10 mouse cellular contexts compared by ENCODE assay signal in genomic region chr11:72343904-72344303, GRCm38 (mm10). TPM values are rescaled to one million over a fixed set of nuclear protein-coding genes. Genes with fewer than 3 reads are reported as not detected.
DNase-seq lines count a peak whose midpoint lies in the region; ATAC-seq and TF ChIP-seq lines count a peak whose summit lies in the region.
"Had no signal": no experiment of that assay in that cellular context is flagged by ENCODE, and none has a peak within 500 bp of the region (broad histone marks: within the 10 kb centered on the region; RNA-seq: fewer than 3 reads in every experiment).

No protein-coding gene starts in this region.

- no peaks in the 10 kb centered on the region for H3K4me1 ChIP-seq in forebrain, postnatal 0 days (ENCODE audit: insufficient read depth)
- 0 out of 2 replicates have a peak, but pooled peaks cover 3% of the 10 kb centered on the region for H3K4me1 ChIP-seq in forebrain, embryonic 13.5 days
- 0 out of 2 replicates have a peak, but pooled peaks cover 2% of the 10 kb centered on the region for H3K4me1 ChIP-seq in cortical plate, adult 2 months (ENCODE audit: control insufficient read depth, insufficient read depth, low read length)

- H3K27ac ChIP-seq in forebrain, postnatal 0 days (ENCODE audit: low read depth, low read length), result no peak overlapping the region
- H3K27ac ChIP-seq in forebrain, embryonic 13.5 days, result no peak overlapping the region
- H3K27ac ChIP-seq in cortical plate, adult 2 months (ENCODE audit: insufficient read depth, low read length), result no peak overlapping the region

- no peak for TF ChIP-seq POLR2A in cortical plate, adult 2 months (IDR thresholded peaks at IDR 0.05; ENCODE audit: extremely low read depth, insufficient read depth, low read length)

- peak; percentile 65 for TF ChIP-seq CTCF in forebrain, postnatal 0 days (IDR thresholded peaks at IDR 0.05; ENCODE audit: low read depth)
- TF ChIP-seq CTCF in cortical plate, adult 2 months (IDR thresholded peaks at IDR 0.05; ENCODE audit: extremely low read depth, insufficient read depth, low read length), result peak; percentile 62

- H3K27me3 ChIP-seq in forebrain, postnatal 0 days (ENCODE audit: insufficient read depth, low read length), result no peaks in the 10 kb centered on the region
- H3K27me3 ChIP-seq in forebrain, embryonic 13.5 days, result no peaks in the 10 kb centered on the region

- no peaks in the 10 kb centered on the region for H3K36me3 ChIP-seq in forebrain, postnatal 0 days (ENCODE audit: insufficient read depth)
- no peaks in the 10 kb centered on the region for H3K36me3 ChIP-seq in forebrain, embryonic 13.5 days (ENCODE audit: poor library complexity, severe bottlenecking)

- peak; percentile 38; the same call in 1 of the 2 replicates for ATAC-seq in forebrain, postnatal 0 days
- ATAC-seq in forebrain, embryonic 13.5 days, result no peak

- H3K9me3 ChIP-seq in forebrain, postnatal 0 days (ENCODE audit: low read length), result no peaks in the 10 kb centered on the region
- H3K9me3 ChIP-seq in forebrain, embryonic 13.5 days (replicated peaks), result no peaks in the 10 kb centered on the region

- H3K4me2 ChIP-seq in forebrain, postnatal 0 days (ENCODE audit: low read depth), result no peak overlapping the region
- no peak overlapping the region for H3K4me2 ChIP-seq in forebrain, embryonic 13.5 days

- H3K9ac ChIP-seq in forebrain, postnatal 0 days, result no peak overlapping the region
- no peak overlapping the region for H3K9ac ChIP-seq in forebrain, embryonic 13.5 days

- peak; percentile 66 for DNase-seq in forebrain, postnatal 0 days
- DNase-seq in spleen, postnatal 10 days (ENCODE audit: low spot score in 2 of 2), result peak; percentile 18 to 74
- no peak for DNase-seq in spleen, adult 12 weeks (ENCODE audit: low spot score)
- DNase-seq in hindlimb bud, embryonic 11.5 days (ENCODE audit: extremely low spot score, low read depth, low spot score), result peak; percentile 20
- DNase-seq in lung, postnatal 14 days, result peak; percentile 74
- peak; percentile 58 for DNase-seq in thymus, postnatal 14 days

- WGBS in forebrain, postnatal 0 days, result 28% methylated on average over 8 of the region's 8 CpGs
- WGBS in forebrain, embryonic 13.5 days, result 29% methylated on average over 8 of the region's 8 CpGs

- no peak overlapping the region for H3K4me3 ChIP-seq in forebrain, postnatal 0 days (ENCODE audit: low read depth, low read length)
- no peak overlapping the region for H3K4me3 ChIP-seq in forebrain, embryonic 13.5 days
- no peak overlapping the region for H3K4me3 ChIP-seq in cortical plate, adult 2 months (ENCODE audit: insufficient read depth, low read length)

RNA-seq across cellular contexts. Expression of gene Tekt1, which starts 18.3 kb away (rescaled TPM):
- total RNA-seq in forebrain, postnatal 0 days (2014; rRNA removed), result 10.5 and 13.1 TPM in 2 replicates
- 8.6 and 12.4 TPM in 2 replicates for polyA plus RNA-seq in forebrain, postnatal 0 days (2015; fragmentation: Nextera tagmentation; extraction: Ambion mirVana)
- polyA plus RNA-seq in forebrain, embryonic 13.5 days (2015; fragmentation: Nextera tagmentation; extraction: Ambion mirVana), result 6.4 and 9.1 TPM in 2 replicates
- 0.95 and 1.8 TPM in 2 replicates for polyA plus RNA-seq in cortical plate, adult 2 months (2012; rRNA removed)

RNA-seq across cellular contexts. Expression of gene Fbxo39, which starts 29.7 kb away (rescaled TPM):
- total RNA-seq in forebrain, postnatal 0 days (2014; rRNA removed), result not detected in 2 replicates
- not detected in 2 replicates for polyA plus RNA-seq in forebrain, postnatal 0 days (2015; fragmentation: Nextera tagmentation; extraction: Ambion mirVana)
- not detected in 2 replicates for polyA plus RNA-seq in forebrain, embryonic 13.5 days (2015; fragmentation: Nextera tagmentation; extraction: Ambion mirVana)
- polyA plus RNA-seq in cortical plate, adult 2 months (2012; rRNA removed), result not detected in 2 replicates
- total RNA-seq: left cerebral cortex, postnatal 36 days had no signal
- polyA plus RNA-seq: stomach, embryonic 14.5 days had no signal

RNA-seq across cellular contexts. Expression of gene Xaf1, which starts 42.5 kb away (rescaled TPM):
- 0.77 and 3.1 TPM in 2 replicates for total RNA-seq in forebrain, postnatal 0 days (2014; rRNA removed)
- 4.3 and 4.8 TPM in 2 replicates for polyA plus RNA-seq in forebrain, postnatal 0 days (2015; fragmentation: Nextera tagmentation; extraction: Ambion mirVana)
- 0.98 and 1.8 TPM in 2 replicates for polyA plus RNA-seq in forebrain, embryonic 13.5 days (2015; fragmentation: Nextera tagmentation; extraction: Ambion mirVana)
- 16.0 and 16.3 TPM in 2 replicates for polyA plus RNA-seq in cortical plate, adult 2 months (2012; rRNA removed)
